Mouse (Mus musculus): ENCODE measurements at regions not wholly inside any gene's neighbourhood (a gene's known extent, or its start where the extent isn't known, plus 50 kb on each side); places are given as distances from the start of the nearest gene placed in this dataset.

GRCm38 (mm10) chr10:111724574-111725414 is 218.7 kb downstream of the Phlda1 start:
- H3K4me3 ChIP-seq, result no peak overlapping the region
- no peak for TF ChIP-seq CTCF (conservative IDR thresholded peaks at IDR 0.05)
- H3K27ac ChIP-seq, result no peak overlapping the region
- no peak for DNase-seq (ENCODE audit: low spot score in 2 of 2)

- DNase-seq (ENCODE audit: low spot score in 2 of 2), result no peak
- Histone ChIP-seq H3K27ac (no peak overlapping the region), H3K4me3 (no peak overlapping the region)
- TF ChIP-seq CTCF (conservative IDR thresholded peaks at IDR 0.05), result no peak
Observed at GRCm38 (mm10) chr10:111736026-111736425, 229.9 kb downstream of the Phlda1 start.

- H3K4me3 ChIP-seq, result no peak overlapping the region
- no peak for DNase-seq (ENCODE audit: low spot score in 2 of 2)
- TF ChIP-seq CTCF (conservative IDR thresholded peaks at IDR 0.05), result no peak
- H3K27ac ChIP-seq, result no peak overlapping the region
Observed at GRCm38 (mm10) chr10:111739471-111740138, 232.9 kb upstream of the Krr1 start.

GRCm38 (mm10) chr10:111740586-111741265 is 231.7 kb upstream of the Krr1 start:
- no peak for TF ChIP-seq CTCF (conservative IDR thresholded peaks at IDR 0.05)
- no peak overlapping the region for H3K4me3 ChIP-seq
- no peak for DNase-seq (ENCODE audit: low spot score in 2 of 2)
- no peak overlapping the region for H3K27ac ChIP-seq

- DNase-seq (ENCODE audit: low spot score in 2 of 2), result no peak
- Histone ChIP-seq H3K4me3 (no peak overlapping the region), H3K27ac (no peak overlapping the region)
- no peak for TF ChIP-seq CTCF (conservative IDR thresholded peaks at IDR 0.05)
Observed at GRCm38 (mm10) chr10:111741301-111741945, 231.0 kb upstream of the Krr1 start.

- DNase-seq (ENCODE audit: low spot score in 2 of 2), result no peak
- H3K27ac ChIP-seq, result no peak overlapping the region
- TF ChIP-seq CTCF (conservative IDR thresholded peaks at IDR 0.05), result no peak
- H3K4me3 ChIP-seq, result no peak overlapping the region
Observed at GRCm38 (mm10) chr10:111743291-111743690, 229.2 kb upstream of the Krr1 start.

- DNase-seq (ENCODE audit: low spot score in 2 of 2), result no peak
- Histone ChIP-seq H3K27ac (no peak overlapping the region), H3K4me3 (no peak overlapping the region)
- no peak for TF ChIP-seq CTCF (conservative IDR thresholded peaks at IDR 0.05)
Observed at GRCm38 (mm10) chr10:111745116-111745515, 227.3 kb upstream of the Krr1 start.

GRCm38 (mm10) chr10:111746067-111746878 is 226.2 kb upstream of the Krr1 start:
- no peak for TF ChIP-seq CTCF (conservative IDR thresholded peaks at IDR 0.05)
- H3K27ac ChIP-seq, result no peak overlapping the region
- DNase-seq (ENCODE audit: low spot score in 2 of 2), result no peak
- no peak overlapping the region for H3K4me3 ChIP-seq

GRCm38 (mm10) chr10:111746879-111747477 is 225.5 kb upstream of the Krr1 start:
- Histone ChIP-seq H3K27ac (no peak overlapping the region), H3K4me3 (no peak overlapping the region)
- no peak for TF ChIP-seq CTCF (conservative IDR thresholded peaks at IDR 0.05)
- no peak for DNase-seq (ENCODE audit: low spot score in 2 of 2)

- TF ChIP-seq CTCF (conservative IDR thresholded peaks at IDR 0.05), result no peak
- Histone ChIP-seq H3K27ac (no peak overlapping the region), H3K4me3 (no peak overlapping the region)
- DNase-seq (ENCODE audit: low spot score in 2 of 2), result no peak
Observed at GRCm38 (mm10) chr10:111748482-111748881, 224.0 kb upstream of the Krr1 start.

GRCm38 (mm10) chr10:111753646-111754045 is 218.8 kb upstream of the Krr1 start:
- no peak for TF ChIP-seq CTCF (conservative IDR thresholded peaks at IDR 0.05)
- no peak overlapping the region for H3K4me3 ChIP-seq
- H3K27ac ChIP-seq, result no peak overlapping the region
- no peak for DNase-seq (ENCODE audit: low spot score in 2 of 2)

- no peak overlapping the region for H3K4me3 ChIP-seq
- H3K27ac ChIP-seq, result no peak overlapping the region
- no peak for DNase-seq (ENCODE audit: low spot score in 2 of 2)
Observed at GRCm38 (mm10) chr10:111755964-111756363, 216.5 kb upstream of the Krr1 start.

More at GRCm38 (mm10) chr10:111755964-111756363, 216.5 kb upstream of the Krr1 start:
- no peak for TF ChIP-seq CTCF (conservative IDR thresholded peaks at IDR 0.05)
